Mouse (Mus musculus): ENCODE results near the gene Mfsd4b1.

Mfsd4b1 gene

GRCm38 (mm10) chr10:39960441-39960822 lies 64.6 kb downstream of the Mfsd4b1 start:
- no peak for DNase-seq (ENCODE audit: low spot score in 2 of 2)

GRCm38 (mm10) chr10:39959761-39960440 lies 65.2 kb downstream of the Mfsd4b1 start, which contains the start of gene Mfsd4b3:
Mfsd4b3 (minus strand) TSS chr10:39960153.
- peak; percentile 85 to 90 for DNase-seq (ENCODE audit: low spot score in 2 of 2)

- no peak for DNase-seq (ENCODE audit: low spot score in 2 of 2)
Measured at GRCm38 (mm10) chr10:39958266-39958665, 66.8 kb downstream of the Mfsd4b1 start.

- no peak for DNase-seq (ENCODE audit: low spot score in 2 of 2)
Measured at GRCm38 (mm10) chr10:39956340-39956878, 68.7 kb downstream of the Mfsd4b1 start.

GRCm38 (mm10) chr10:39955163-39955562 lies 69.9 kb downstream of the Mfsd4b1 start:
- DNase-seq (ENCODE audit: low spot score in 2 of 2), result no peak
